Mouse (Mus musculus): ENCODE results near the gene Olfr298. TPM values are rescaled to one million over a fixed set of nuclear protein-coding genes. Genes with fewer than 3 reads are reported as not detected.

The Olfr298 gene
- polyA plus RNA-seq (2016; fragmentation: Nextera tagmentation; extraction: Ambion mirVana): not detected in 2 replicates

DNA sequence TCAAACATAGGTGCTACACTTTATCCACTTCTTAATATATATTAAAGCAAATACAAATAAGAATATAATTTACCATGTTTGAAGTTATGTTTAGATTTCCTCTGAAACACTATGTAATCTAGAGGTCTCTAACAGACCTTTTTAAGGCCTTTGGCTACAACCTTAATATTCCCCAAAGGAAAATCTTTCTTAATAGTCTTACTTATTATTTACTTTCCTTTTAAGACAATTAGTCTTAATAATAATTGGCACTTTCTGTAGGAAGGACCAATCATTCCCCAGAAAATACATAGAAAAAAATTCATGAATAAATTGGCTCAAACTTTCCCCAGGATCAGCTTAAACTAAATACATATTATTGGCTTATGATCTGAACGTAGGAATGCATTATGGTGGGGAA is at the start of gene Olfr298:
Gene Olfr298, minus strand, starts transcription at position 101 of the 400 bp plus-strand sequence.
- Histone ChIP-seq H3K4me1 (no peaks in the 10 kb centered on the region), H3K27ac (no peak within 1 kb of the TSS), H3K9me3 (no peaks in the 10 kb centered on the region), H3K36me3 (no peaks in the 10 kb centered on the region), H3K4me2 (replicated peaks) (no peak within 1 kb of the TSS), H3K9ac (no peak within 1 kb of the TSS), H3K27me3 (no peaks in the 10 kb centered on the region), H3K4me3 (no peak within 1 kb of the TSS)
- WGBS: 76% methylated on average over 1 of the region's 1 CpGs
- ATAC-seq (ENCODE audit: insufficient number of reproducible peaks, insufficient read depth, low FRiP score, low TSS enrichment): no peak

DNA sequence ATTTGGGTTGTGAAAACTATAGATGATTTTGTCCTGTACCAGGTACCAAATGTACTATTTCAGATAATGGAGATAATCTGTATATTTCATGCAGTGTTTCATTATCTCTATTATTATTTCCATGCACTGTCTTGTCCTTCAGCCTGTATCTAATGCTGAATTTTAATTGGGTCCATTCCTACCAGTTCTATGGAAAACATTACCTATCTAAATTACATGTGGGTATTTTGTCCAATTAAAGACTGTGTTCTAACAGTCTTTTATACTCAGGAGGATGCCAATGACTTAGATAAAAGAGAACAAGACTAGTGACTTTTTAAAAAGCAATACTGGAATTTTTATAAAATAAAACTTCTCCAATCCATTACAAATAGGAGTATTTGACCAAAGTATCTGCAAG is 27.4 kb upstream of the Olfr298 start, which contains the start of gene Olfr297:
Gene Olfr297, plus strand, starts transcription at position 301 of the 400 bp plus-strand sequence.
- Histone ChIP-seq H3K36me3 (no peaks in the 10 kb centered on the region), H3K27me3 (no peaks in the 10 kb centered on the region), H3K9ac (no peak within 1 kb of the TSS), H3K9me3 (no peaks in the 10 kb centered on the region), H3K27ac (no peak within 1 kb of the TSS), H3K4me2 (replicated peaks) (no peak within 1 kb of the TSS), H3K4me3 (no peak within 1 kb of the TSS), H3K4me1 (no peaks in the 10 kb centered on the region)
- no peak for ATAC-seq (ENCODE audit: insufficient number of reproducible peaks, insufficient read depth, low FRiP score, low TSS enrichment)

DNA sequence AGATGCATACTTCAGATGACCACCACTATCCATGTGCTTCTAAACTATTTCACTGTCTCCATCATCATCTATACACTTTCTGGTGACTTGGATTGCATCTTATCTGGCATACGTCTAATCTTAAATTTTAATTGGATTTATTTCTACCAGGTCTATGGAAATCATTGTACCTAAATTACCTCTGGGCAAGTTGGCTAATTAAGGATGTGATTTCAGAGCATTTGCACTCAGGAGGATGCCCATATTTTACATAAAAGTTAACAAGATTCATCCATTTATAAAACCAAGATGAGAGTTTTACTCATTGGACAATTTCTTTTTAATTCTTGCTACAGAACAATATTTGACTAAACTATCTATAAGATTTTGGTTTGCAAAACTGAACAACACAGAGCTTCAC is 32.7 kb downstream of the Olfr298 start, which contains the start of gene Olfr299:
Gene Olfr299, plus strand, starts transcription at position 301 of the 400 bp plus-strand sequence.
- H3K27ac ChIP-seq: no peak within 1 kb of the TSS
- no peaks in the 10 kb centered on the region for H3K9me3 ChIP-seq
- no peak for ATAC-seq (ENCODE audit: insufficient number of reproducible peaks, insufficient read depth, low FRiP score, low TSS enrichment)
- H3K4me2 ChIP-seq (replicated peaks): no peak within 1 kb of the TSS
- H3K27me3 ChIP-seq: no peaks in the 10 kb centered on the region
- H3K4me3 ChIP-seq: no peak within 1 kb of the TSS
- no peaks in the 10 kb centered on the region for H3K4me1 ChIP-seq
- H3K36me3 ChIP-seq: no peaks in the 10 kb centered on the region
- 88% methylated on average over 1 of the region's 1 CpGs for WGBS
- no peak within 1 kb of the TSS for H3K9ac ChIP-seq

Other genes with a start within 250 kb of the Olfr298 start
- gene Vmn2r76, start 246.2 kb downstream of the Olfr298 start, polyA plus RNA-seq (2016; fragmentation: Nextera tagmentation; extraction: Ambion mirVana): not detected in 2 replicates
- not detected in 2 replicates for gene Olfr310, start 215.3 kb downstream of the Olfr298 start, polyA plus RNA-seq (2016; fragmentation: Nextera tagmentation; extraction: Ambion mirVana)
- not detected in 2 replicates for gene Olfr309, start 178.8 kb downstream of the Olfr298 start, polyA plus RNA-seq (2016; fragmentation: Nextera tagmentation; extraction: Ambion mirVana)
- gene Olfr308, start 166.9 kb downstream of the Olfr298 start, polyA plus RNA-seq (2016; fragmentation: Nextera tagmentation; extraction: Ambion mirVana): not detected in 2 replicates
- not detected in 2 replicates for gene Olfr307, start 154.9 kb downstream of the Olfr298 start, polyA plus RNA-seq (2016; fragmentation: Nextera tagmentation; extraction: Ambion mirVana)
- not detected in 2 replicates for gene Olfr305, start 125.6 kb downstream of the Olfr298 start, polyA plus RNA-seq (2016; fragmentation: Nextera tagmentation; extraction: Ambion mirVana)
- not detected in 2 replicates for gene Olfr304, start 105.8 kb downstream of the Olfr298 start, polyA plus RNA-seq (2016; fragmentation: Nextera tagmentation; extraction: Ambion mirVana)
- gene Olfr303, start 94.7 kb downstream of the Olfr298 start, polyA plus RNA-seq (2016; fragmentation: Nextera tagmentation; extraction: Ambion mirVana): not detected in 2 replicates
- gene Olfr301, start 88.6 kb downstream of the Olfr298 start, polyA plus RNA-seq (2016; fragmentation: Nextera tagmentation; extraction: Ambion mirVana): not detected in 2 replicates
- gene Olfr299, start 32.6 kb downstream of the Olfr298 start, polyA plus RNA-seq (2016; fragmentation: Nextera tagmentation; extraction: Ambion mirVana): 0.04 TPM in 1 of 2 replicates, not detected in the other
- not detected in 2 replicates for gene Olfr297, start 27.5 kb upstream of the Olfr298 start, polyA plus RNA-seq (2016; fragmentation: Nextera tagmentation; extraction: Ambion mirVana)
- gene Olfr295, start 91.4 kb upstream of the Olfr298 start, polyA plus RNA-seq (2016; fragmentation: Nextera tagmentation; extraction: Ambion mirVana): not detected in 2 replicates
- not detected in 2 replicates for gene Olfr294, start 124.2 kb upstream of the Olfr298 start, polyA plus RNA-seq (2016; fragmentation: Nextera tagmentation; extraction: Ambion mirVana)
- not detected in 2 replicates for gene Olfr293, start 156.6 kb upstream of the Olfr298 start, polyA plus RNA-seq (2016; fragmentation: Nextera tagmentation; extraction: Ambion mirVana)
- not detected in 2 replicates for gene Olfr292, start 195.8 kb upstream of the Olfr298 start, polyA plus RNA-seq (2016; fragmentation: Nextera tagmentation; extraction: Ambion mirVana)

Data from embryonic facial prominence, embryonic 12.5 days (tissue).